Mouse (Mus musculus) cerebellum, adult 2 months (tissue): ENCODE results near the gene Trpc7.

Experiments
- CTCF ChIP-seq: fragments of 200-500 bp; IDR thresholded peaks from 2 replicates; pipeline ENCODE4 v1.5.1; 2011; ENCODE audit warnings: low read depth, mild to moderate bottlenecking, control low read depth, low read length, moderate library complexity, borderline replicate concordance; ENCODE audit not compliant: insufficient read depth
- POLR2A ChIP-seq: fragments of 200-500 bp; IDR thresholded peaks from 2 replicates; pipeline ENCODE4 v1.6.1; 2011; ENCODE audit warnings: low read length, control low read depth, borderline replicate concordance; ENCODE audit not compliant: insufficient read depth

DNA sequence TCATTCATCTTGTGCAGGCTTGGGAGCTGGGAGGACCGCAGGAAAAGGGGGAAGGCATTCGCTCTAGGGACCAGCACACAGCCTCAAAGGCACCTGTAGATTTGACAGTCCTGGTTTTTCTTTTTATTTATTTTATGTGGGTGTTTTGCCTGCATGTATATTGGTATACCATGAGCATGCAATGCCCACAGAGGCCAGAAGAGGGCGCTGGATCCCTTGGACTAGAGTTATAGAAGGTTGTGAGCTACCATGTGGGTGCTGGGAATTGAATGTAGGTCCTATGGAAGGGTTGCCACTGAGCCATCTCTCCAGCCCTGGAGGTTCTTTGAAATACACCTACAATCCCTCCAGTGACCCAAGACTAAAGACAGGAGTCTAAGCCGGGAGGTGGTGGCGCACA lies 125.0 kb downstream of the Trpc7 start:
- TF ChIP-seq CTCF (0 out of 2 replicates have a peak, but pooled peaks have one; percentile 3), POLR2A (no peak)
